Mouse (Mus musculus): ENCODE results near the gene Nipsnap2.
"Not testable (repeated sequence)": the region's sequence is repeated elsewhere in the genome, so short reads cannot be mapped to it uniquely, and the experiment has no call there.

The Nipsnap2 gene

DNA sequence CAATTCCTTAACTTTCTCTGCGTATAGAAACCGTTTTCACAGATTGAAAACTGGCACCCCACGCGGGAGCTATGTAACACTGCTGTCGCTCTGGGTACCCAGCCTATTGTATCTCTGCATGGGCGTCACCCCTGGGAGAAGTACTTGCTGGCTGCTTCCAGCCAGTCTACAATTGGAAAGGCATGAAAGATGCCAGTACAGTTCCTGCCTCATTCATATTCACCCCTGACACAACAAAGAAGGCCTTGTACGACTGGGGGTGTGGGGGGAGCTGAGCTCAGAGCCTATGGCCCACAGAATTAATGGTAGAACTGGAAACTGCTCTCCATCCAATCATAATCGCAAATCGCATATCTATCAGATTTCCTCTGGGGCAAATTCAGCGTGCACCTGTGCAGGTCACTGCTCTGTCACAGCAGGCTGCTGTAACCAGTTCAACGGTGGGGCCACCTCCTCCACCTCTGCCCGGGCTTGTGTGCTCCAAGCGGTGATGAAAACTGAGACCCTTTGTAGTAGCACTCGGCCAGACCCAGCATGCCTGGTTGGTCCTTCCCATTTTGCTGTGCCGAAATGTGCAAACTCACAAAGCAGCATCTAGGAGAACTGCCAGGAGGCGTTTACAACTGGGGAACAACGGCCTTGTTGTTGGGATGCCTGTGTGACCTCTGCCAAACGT is 37.1 kb downstream of the Nipsnap2 start:
- in situ Hi-C loops (cut with MboI), result no loop called here

DNA sequence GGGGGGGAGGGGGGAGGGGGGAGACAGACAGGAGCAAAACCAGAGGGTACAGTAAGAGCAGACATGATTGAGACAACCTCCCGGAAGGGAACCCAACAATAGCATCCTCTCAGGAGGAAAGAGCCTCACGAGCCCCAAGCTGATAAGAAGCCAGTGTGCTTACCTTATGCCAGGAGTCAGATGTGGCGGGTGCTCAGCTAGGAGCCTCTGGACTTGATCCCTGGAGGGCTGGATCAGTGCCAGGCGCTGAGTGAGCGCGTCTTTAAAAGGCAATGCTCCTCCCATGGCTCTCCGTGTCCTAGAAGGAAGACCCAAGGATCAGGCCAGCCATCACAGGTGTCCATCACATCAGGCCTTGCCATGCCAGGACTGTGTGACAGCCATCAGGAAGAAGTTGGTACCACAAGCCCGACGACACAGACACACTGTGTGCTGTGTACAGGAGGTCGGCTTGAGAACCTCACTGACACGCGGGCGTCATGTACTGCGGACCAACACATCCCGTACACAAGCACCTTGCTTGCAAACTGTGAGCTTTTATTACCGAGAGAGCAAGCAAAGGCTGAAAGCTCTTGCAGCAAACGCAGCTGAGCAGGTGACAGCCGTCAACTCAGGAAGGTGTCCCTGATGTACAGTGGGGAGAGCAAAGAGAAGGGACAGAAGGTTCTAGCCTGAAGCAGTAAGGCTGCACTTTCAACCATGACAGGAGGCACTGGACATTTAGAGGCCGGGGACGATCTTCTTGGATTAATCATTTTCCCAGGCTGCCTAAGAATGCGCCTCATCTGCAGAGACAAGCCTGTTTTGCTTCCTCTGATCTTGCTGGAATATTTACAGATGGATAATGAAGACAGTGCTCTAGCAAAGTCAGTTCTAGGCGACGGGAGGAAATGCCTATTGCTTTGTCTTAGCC is 45.8 kb downstream of the Nipsnap2 start:
- in situ Hi-C loops (cut with MboI), result no loop called here

DNA sequence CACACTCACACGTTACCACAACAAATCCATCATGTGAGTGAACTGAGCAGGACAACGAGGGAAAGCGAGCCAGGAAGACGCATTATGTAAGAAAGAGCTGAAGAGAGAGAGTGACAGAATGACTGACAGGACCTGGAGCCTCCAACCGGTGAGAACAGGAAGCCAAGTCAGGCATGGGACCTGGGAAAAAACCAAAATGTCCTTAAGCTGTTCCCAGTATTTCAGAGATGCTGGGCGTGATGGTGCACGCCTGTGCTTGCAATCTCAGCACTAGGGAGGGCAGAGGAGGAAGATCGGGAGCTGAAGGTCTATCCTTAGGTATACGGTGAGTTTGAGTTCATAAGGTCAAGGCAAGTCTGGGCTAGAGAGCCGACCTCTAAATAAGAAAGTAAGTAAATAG is 47.6 kb downstream of the Nipsnap2 start:
- in situ Hi-C loops (cut with MboI), result no loop called here

DNA sequence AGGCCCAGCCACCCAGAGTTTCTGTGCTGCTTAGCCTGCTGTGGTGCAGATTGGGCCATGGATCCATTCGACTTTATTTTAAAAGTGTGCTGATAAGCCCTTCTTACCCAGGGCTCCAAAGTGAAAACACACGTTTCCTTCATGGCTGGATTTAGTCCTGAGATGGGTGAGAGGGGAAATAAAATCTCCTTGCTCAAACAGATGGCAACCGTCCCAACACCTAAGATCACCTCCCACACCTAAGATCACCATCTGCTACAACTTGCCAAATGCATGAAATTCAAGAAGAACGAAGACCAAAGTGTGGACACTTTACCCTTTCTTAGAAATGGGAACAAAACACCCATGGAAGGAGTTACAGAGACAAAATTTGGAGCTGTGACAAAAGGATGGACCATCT is 48.5 kb downstream of the Nipsnap2 start:
- in situ Hi-C loops (cut with MboI), result not testable (repeated sequence)

DNA sequence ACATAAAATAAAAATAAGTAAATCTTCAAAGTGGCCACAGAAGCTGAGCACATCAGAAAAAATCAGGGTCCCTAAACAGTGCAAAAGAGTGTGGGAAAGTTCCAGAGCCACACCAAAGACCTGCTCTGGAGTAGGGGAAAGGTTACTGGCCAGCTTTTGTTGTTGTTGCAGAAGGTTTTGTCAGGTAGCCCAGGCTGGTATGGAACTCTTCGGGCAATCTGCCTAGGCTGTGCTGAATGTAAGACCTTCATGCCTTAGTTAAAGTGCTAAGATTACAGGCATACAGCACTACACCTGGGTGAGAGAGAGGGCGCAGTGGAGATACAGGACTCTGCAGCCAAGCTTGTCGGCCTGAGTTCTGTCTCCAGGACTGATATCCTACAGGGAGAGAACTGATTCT is 49.8 kb downstream of the Nipsnap2 start:
- in situ Hi-C loops (cut with MboI), result no loop called here

DNA sequence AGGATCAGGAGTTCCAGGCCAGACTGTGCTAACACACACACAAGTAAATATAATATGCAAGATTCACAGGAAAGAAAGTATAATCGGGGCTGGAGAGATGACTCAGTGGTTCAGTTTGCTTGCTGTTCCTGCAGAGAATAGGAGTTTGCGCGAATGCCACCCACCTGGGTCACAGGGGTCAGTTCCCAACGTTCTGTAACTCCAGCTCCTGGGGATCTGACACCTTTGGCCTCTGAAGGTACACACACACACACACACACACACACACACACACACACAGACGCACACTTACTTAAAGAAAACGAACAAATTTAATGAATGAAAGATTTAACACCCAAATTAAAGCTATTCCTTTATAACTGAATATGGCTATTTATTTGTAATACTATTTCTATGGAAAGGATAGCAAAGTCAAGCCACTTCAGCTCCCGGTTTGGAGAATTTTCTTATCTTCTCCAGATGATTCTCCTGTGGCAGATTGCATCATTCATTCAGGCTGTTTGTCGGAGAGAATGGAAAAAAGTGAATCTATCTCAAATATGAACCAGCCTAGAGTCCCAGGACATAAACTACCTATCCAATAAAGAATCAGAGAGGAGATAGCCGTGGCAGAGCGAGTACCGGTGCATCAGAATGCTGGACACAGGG is 53.6 kb downstream of the Nipsnap2 start:
- in situ Hi-C loops (cut with MboI), result no loop called here

DNA sequence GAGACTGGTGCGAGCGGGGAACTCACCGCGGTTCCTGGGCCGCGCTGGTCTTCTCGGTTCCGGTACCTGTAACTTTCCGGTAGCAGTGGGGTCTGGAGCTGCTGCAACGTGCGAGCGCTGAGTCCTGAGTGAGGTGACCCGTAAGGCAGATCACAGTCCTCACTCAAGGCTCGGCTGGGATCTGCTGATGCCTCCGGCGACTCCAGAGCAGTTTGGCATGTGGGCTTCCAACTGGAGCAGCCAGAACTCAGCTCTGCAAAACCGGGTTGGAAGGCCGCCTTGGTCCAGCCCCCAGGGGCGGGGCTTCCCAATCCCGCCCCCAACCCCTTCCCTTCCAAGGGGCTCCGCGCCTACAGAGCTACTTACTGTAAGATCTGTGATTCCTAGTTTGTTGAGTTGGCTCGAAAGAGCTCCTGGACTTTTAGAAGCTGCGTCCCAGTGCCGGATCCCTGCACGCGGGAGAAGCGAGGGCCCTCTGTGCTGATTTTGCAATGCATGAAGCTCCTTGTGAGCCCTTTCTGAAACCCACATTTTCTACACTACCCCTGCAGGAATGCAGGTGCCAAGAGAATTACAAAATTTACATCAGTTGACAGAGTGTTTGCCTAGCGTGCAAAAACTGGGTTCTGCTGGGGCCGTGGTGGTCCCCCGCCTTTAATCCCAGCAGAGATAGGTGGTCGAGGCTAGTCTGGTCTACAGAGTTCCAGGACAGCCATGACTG is 54.3 kb downstream of the Nipsnap2 start:
- in situ Hi-C loops (cut with MboI), result no loop called here

DNA sequence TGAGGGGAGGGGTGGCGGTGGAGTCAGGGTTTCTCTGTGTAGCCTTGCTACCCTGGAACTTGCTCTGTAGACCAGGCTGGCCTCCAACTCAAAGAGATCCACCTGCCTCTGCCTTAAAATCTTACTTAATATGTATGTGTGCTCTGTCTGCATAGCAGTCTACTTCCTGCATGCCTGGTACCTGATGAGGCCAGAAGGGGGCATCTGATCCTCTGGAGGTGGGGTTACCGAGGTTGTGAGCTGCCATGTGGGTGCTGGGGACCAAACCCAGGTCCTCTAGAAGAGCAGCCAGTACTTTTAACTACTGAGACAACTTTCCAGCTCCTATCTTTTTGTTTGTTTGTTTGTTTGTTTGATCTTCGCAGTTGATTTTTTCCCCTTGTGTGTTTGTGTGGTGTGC is 55.3 kb downstream of the Nipsnap2 start:
- in situ Hi-C loops (cut with MboI), result no loop called here

DNA sequence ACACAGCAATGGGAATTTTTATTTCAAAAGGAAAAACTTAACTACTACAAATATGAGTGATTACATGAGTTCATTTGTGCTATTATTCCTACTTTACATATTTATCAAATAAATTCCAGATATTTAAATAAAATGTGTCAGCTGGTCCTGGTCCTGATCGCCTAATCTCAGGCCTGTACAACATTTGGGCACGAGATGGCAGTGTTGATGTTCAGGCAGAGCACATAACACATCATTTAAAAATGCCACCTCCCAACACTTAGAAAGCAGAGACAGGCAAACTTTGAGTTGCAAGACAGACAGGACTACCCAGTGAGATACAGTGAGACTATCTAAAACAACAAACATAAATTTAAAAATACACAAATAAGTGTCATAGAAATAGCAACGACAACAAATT is 57.3 kb downstream of the Nipsnap2 start:
- in situ Hi-C loops (cut with MboI), result no loop called here

DNA sequence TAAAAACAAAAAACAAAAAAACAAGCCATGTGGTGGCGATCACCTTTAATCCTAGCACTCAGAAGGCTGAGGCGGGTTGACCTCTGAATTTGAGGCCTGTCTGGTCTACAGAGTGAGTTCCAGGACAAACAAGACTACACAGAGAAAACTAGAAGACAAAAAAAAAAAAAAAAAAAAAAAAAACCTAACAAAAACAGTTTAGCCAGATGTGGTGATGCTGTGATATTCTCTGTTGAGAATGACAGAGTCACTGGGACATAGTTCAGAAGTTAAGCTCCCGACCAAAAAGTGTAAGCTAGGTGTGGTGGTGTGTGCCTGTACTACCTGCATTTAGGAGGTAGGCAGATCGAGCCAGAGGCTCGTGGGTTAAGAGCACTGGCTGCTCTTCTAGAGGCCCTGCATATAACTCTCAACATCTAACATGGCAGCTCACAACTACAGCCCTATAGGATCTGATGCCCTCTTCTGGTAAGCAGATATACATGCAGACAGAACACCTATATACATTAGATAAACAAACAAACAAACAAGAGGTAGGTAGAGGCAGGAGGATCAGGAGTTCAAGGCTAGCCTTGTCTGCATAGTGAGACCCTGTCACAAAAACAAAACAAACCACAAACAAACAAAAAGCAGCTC is 60.5 kb downstream of the Nipsnap2 start:
- in situ Hi-C loops (cut with MboI), result no loop called here

DNA sequence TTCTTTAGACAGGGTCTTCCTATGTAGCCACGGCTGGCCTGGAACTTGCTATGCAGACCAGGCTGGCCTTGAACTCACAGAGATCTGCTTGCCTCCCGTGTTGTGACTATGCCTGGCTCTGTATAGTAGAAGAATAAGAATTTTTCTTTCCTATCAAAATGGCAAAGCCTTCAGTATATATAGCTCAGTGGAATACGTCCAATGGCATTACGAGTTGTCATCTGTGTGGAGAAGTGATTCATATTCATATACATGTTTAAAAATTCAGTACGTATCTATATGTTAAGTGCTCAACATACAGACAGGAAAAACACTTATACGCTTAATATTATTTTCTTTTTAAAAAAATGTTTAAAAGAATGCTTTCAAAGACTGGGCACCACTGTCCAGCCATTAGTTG is 61.3 kb downstream of the Nipsnap2 start:
- in situ Hi-C loops (cut with MboI), result no loop called here

DNA sequence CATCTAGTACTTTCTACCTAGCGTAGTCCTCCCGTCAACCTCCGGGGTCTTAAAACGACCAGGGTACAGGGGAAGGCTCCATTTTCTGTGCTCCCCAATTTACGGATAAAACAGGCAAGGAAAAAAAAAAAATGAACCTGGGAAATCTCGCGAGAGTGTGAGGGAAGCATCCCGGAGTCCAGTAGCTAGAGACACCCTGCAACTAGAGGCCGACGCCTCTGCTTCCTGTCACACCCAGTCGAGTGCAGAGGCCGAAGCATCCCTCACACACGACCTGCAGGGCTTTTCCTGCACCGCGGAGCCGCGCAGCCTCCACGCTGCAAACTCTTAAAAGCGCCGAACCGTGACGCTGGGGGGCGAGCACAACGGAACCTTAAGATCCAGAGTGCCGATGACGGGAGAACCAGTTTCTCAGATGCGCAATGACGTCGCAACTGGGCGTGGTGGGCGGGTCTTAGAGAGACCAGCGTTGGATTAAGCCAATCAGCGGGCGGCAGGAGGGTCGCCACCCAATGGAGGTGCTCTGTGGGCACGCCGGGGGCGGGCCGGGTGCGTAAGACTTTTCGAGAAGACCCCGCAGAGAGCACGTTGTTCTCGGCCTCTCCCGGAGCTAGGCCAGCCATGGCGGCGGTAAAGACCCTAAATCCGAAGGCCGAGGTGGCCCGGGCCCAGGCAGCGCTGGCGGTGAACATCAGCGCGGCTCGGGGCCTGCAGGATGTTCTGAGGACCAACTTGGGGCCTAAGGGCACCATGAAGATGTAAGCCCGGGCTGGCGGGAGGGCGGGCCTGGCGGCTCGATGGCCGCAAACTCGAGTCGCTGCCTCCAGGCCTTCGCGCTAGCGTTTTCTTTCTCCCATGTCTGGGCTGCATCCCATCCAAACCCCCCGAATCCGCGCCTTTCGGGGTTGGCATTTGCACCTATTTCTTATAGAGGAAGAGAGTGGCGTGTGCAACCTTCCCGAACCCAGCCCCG is 62.2 kb downstream of the Nipsnap2 start, which contains the start of gene Psph:
Gene Psph (minus strand): TSS at position 632 of the 973 bp plus-strand sequence.
- in situ Hi-C loops (cut with MboI), result no loop called here

DNA sequence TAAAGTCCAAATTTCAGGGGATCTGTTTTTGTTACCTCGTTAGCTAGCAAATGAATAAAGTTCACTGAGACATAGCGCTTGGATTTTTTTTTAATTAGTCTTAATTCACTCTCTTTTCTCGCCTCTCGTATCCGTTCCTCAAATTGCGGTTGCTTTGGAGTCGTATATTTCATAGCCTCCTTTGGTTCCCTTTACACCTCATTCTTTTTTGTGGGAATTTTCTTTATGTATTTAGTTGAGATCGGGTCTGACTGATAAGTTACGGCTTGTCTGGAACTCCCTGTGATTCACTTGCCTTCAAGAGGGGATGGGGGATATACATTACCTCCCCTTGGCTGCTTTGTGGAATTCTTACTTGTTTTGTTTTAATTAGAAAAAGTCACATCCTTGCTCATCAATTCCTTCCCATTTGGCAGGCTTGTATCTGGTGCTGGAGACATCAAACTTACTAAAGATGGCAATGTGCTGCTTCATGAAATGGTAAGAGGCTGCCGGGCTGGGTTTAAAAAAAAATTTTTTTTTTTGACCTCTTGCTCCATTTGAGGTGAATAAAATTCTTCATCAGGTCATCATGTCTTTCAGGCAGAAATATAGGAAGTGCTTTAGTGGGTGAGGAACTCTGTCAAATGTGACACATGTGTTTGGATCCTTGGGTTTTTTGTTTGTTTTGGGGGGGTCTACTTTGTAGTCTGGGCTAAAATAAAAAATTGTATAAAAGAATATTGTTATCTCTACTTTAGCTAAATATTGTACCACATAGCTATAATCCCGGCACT is 63.1 kb downstream of the Nipsnap2 start:
- in situ Hi-C loops (cut with MboI), result no loop called here

DNA sequence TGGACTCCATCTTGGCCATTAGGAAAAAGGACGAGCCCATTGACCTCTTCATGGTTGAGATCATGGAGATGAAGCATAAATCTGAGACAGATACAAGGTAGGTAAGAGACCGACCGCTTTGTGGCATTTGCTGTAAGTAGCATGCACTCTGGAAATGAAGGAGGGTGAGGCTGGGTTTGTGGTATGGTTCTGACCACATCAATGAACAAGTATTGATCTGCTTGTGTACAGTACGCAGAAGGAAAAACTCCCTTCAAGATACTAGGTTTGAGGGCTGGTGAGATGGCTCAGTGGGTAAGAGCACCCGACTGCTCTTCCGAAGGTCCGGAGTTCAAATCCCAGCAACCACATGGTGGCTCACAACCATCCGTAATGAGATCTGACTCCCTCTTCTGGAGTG is 65.7 kb downstream of the Nipsnap2 start:
- in situ Hi-C loops (cut with MboI), result not testable (repeated sequence)

All from mature B cell (primary cell).